In genomic region chr10:128499116-128499671, GRCm38 (mm10) we compare ENCODE assay signal across 1 mouse cellular context.
TF ChIP-seq lines count a peak whose summit lies in the region.

No protein-coding gene starts in this region.

TF ChIP-seq in C2C12, 6 proteins besides CTCF, POLR2A, EP300 and RAD21:
- TF ChIP-seq MYOD1 (IDR thresholded peaks at IDR 0.05; ENCODE audit: control insufficient read depth, insufficient read length, low read depth) (no peak), MAX (IDR thresholded peaks at IDR 0.05) (no peak), MYOG (IDR thresholded peaks at IDR 0.05; ENCODE audit: control insufficient read depth, extremely low read depth, insufficient read length) (no peak), FOSL1 (IDR thresholded peaks at IDR 0.05; ENCODE audit: insufficient read depth, low read length, poor library complexity, severe bottlenecking) (no peak), USF1 (IDR thresholded peaks at IDR 0.05; ENCODE audit: low read depth) (no peak), CEBPB (IDR thresholded peaks at IDR 0.05; ENCODE audit: low read depth) (no peak)
